Mouse (Mus musculus): ENCODE results near the gene Acan. TPM values are rescaled to one million over a fixed set of nuclear protein-coding genes. Genes with fewer than 3 reads are reported as not detected.

Acan gene
- polyA plus RNA-seq, 1 experiment, result not detected

- DNase-seq, result no peak
Observed at GRCm38 (mm10) chr7:79149522-79149921, 96.2 kb downstream of the Acan start.

GRCm38 (mm10) chr7:79159406-79159805, 106.1 kb downstream of the Acan start:
- no peaks in the 10 kb centered on the region for H3K27me3 ChIP-seq (replicated peaks; ENCODE audit: control insufficient read depth, insufficient read depth, low read length)
- DNase-seq, result no peak

More at GRCm38 (mm10) chr7:79149522-79149921, 96.2 kb downstream of the Acan start:
- H3K27ac ChIP-seq (ENCODE audit: insufficient read depth, low read depth, low read length), result no peak overlapping the region
- no peaks in the 10 kb centered on the region; the same call in 1 of the 2 replicates for H3K4me1 ChIP-seq (ENCODE audit: control insufficient read depth, insufficient read depth, low read length)
- H3K36me3 ChIP-seq (ENCODE audit: control insufficient read depth, insufficient read depth, low read length), result no peaks in the 10 kb centered on the region
- TF ChIP-seq CTCF (conservative IDR thresholded peaks at IDR 0.05; ENCODE audit: insufficient read depth, insufficient read length, low read depth, low read length) (no peak), POLR2A (IDR thresholded peaks at IDR 0.05; ENCODE audit: low read depth, low read length) (no peak)
- H3K27me3 ChIP-seq (replicated peaks; ENCODE audit: control insufficient read depth, insufficient read depth, low read length), result no peaks in the 10 kb centered on the region
- WGBS, result 53% methylated on average over 6 of the region's 6 CpGs
- no peak overlapping the region for H3K4me3 ChIP-seq (ENCODE audit: insufficient read depth, low read depth, low read length)

More at GRCm38 (mm10) chr7:79159406-79159805, 106.1 kb downstream of the Acan start:
- H3K36me3 ChIP-seq (ENCODE audit: control insufficient read depth, insufficient read depth, low read length), result no peaks in the 10 kb centered on the region
- no peak for TF ChIP-seq POLR2A (IDR thresholded peaks at IDR 0.05; ENCODE audit: low read depth, low read length)
- no peak for TF ChIP-seq CTCF (conservative IDR thresholded peaks at IDR 0.05; ENCODE audit: insufficient read depth, insufficient read length, low read depth, low read length)
- H3K4me1 ChIP-seq (ENCODE audit: control insufficient read depth, insufficient read depth, low read length), result no peaks in the 10 kb centered on the region
- H3K4me3 ChIP-seq (ENCODE audit: insufficient read depth, low read depth, low read length), result no peak overlapping the region
- H3K27ac ChIP-seq (ENCODE audit: insufficient read depth, low read depth, low read length), result no peak overlapping the region
- WGBS, result 72% methylated on average over 1 of the region's 1 CpGs

Other genes starting within 250 kb of the Acan start
- 10.6 and 11.2 TPM in 2 replicates for gene Det1, start 206.2 kb upstream of the Acan start, polyA plus RNA-seq (2012; rRNA removed)
- 20.1 and 20.7 TPM in 2 replicates for gene Aen, start 157.6 kb upstream of the Acan start, polyA plus RNA-seq (2012; rRNA removed)
- gene Isg20, start 140.1 kb upstream of the Acan start, polyA plus RNA-seq (2012; rRNA removed), result 10.9 and 12.5 TPM in 2 replicates
- 1.6 and 3.1 TPM in 2 replicates for gene Hapln3, start 77.5 kb downstream of the Acan start, polyA plus RNA-seq (2012; rRNA removed)
- 177 and 191 TPM in 2 replicates for gene Mfge8, start 95.6 kb downstream of the Acan start, polyA plus RNA-seq (2012; rRNA removed)
- gene Abhd2, start 219.7 kb downstream of the Acan start, polyA plus RNA-seq (2012; rRNA removed), result 29.4 and 33.3 TPM in 2 replicates

Measured in kidney, adult 2 months (tissue).